Mouse (Mus musculus) heart, postnatal 0 days (tissue): ENCODE data around the gene Fam163b.

Experiments
- CTCF ChIP-seq: IDR thresholded peaks from 2 replicates; pipeline ENCODE4 v1.5.1; 2016; ENCODE audit warnings: antibody characterized with exemption, control low read depth, low read depth
- EP300 ChIP-seq: IDR thresholded peaks from 2 replicates; pipeline ENCODE4 v1.6.1; 2016; ENCODE audit warnings: antibody characterized with exemption, low read depth

DNA sequence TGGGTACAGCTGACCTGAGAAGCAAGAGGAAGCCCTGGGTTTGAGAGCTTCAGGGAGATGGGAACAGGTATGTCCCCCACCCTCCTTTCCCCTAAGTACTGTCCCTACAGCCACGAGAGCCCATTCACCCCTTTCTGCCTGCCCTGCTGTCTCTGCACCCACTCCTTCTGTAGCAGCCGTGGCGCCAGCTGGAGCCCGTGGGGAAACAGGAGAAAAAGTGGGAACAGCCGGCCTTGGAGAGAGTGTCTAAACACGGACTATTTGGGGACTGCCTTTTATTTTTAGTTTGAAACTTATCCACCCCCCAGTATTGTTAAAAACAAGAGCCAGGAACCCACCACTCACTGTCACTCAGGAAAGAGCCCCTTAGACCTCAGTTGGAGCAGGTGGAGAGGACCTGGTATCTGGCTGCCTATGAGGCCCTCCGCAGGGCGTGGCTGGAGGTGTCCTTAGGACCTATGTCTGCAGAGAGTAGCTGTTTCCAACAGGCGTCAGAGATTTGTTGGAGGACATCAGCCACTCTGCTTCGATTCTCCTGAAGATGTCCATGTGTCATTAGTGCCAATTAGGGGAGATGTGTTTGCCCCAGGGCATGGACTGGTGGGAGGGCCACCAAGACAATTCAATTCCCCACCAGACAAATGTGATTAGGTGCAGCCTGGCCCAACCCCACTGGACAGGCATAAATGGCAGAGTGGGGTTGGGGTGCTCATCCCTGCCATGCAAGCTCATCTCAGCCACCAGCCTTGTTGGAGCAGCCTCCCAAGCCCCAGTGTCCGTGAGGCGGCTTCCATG lies 22.7 kb upstream of the Fam163b start, which contains the start of gene Dbh:
- TF ChIP-seq CTCF = no peak
- no peak for TF ChIP-seq EP300
